Mouse (Mus musculus) kidney, postnatal 36 days (tissue): Measurements from ENCODE around the gene C030005K15Rik.
A peak's percentile ranks its signal among the peaks of the same experiment; 100 is the strongest.
"Not testable (repeated sequence)": the region's sequence is repeated elsewhere in the genome, so short reads cannot be mapped to it uniquely, and the experiment has no call there.

ENCODE experiments used
- DNase-seq, 2 experiments: peaks; one replicate each; pipeline ENCODE4 v3.0.0; 2021 to 2022; ENCODE audit warnings: mixed read lengths in 2 of 2

The C030005K15Rik gene

DNA sequence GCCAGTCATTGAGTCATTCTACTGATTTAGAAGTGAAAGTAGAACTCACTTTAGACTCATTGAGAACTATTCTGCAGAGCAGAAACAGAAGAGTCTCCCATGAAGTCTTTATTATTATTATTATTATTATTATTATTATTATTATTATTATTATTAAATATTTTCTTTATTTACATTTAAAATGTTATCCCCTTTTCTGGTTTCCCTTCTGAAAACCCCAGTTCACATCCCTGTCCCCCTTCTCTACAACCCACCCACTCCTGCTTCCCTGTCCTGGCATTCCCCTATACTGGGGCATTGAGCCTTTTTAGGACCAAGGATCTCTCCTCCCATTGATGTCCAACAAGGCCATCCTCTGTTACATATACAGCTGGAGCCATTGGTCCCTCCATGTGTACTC is at the start of gene C030005K15Rik:
TSS of gene C030005K15Rik (minus strand) at position 101 of the 400 bp plus-strand sequence.
- not testable (repeated sequence) for DNase-seq

DNA sequence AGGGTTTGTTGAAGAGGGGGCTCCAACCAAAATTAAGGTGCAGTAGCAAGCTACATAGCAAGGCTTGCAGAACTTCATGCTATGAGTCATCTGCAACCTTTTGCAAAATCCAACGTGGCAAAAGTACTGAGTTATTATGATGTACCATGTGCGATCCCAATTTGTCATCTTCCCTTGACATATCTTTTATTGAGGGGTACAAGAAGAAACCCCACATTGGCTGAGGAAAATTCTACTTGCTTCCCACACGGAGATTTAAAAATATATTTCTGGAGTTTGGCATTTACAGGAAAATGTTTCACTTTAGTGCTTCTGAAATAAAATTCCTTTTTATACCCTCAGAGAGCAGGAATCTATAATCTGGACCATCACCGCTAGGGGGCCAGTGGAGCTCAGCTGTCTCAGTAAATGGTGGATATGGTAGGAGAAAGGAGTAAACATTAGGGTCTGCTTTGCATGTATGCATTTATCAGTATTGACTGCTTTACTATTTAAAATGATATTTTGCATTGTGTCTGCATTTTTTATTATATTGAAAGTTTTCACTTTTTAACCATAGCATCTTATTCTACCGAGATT is 41.7 kb upstream of the C030005K15Rik start:
- DNase-seq: peak in 1 of 2 experiments; percentile 5

DNA sequence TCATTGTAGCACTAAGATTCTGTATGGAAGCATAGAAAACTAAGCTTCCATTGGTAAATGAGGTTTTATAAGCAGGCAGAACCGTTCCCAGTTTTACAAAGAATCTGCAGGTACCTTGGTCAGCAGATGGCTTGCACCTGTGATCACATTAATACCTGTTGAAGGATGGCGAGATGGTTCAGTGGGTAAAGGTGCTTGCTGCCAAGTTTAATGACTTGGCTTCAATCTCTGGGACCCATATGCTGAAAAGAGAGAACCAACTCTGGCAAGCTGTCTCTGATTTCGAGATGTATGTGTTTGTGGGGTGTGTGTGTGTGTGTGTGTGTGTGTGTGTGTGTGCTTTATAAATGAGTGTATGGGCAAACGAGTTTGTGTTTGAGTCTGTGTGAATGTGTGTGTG is 27.3 kb upstream of the C030005K15Rik start:
- DNase-seq: no peak

DNA sequence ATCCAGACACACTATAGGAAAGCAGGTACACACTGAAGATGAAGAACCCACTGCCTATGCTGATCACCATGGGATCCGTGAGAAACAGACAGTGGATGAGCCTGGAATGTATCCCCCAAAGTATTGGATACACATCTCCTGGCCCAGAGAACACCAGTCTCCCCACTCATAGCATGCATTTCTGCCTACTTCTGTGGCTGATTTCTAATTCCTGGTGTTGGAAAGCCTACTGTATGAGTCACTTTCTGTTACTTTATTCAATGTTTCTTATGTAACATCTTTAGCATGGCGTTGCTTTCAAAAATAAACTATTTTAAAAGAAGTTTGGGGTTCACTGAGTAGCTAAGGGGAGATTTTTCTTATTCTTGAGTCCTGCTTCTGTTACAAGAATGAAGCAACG is 20.7 kb upstream of the C030005K15Rik start:
- no peak for DNase-seq

DNA sequence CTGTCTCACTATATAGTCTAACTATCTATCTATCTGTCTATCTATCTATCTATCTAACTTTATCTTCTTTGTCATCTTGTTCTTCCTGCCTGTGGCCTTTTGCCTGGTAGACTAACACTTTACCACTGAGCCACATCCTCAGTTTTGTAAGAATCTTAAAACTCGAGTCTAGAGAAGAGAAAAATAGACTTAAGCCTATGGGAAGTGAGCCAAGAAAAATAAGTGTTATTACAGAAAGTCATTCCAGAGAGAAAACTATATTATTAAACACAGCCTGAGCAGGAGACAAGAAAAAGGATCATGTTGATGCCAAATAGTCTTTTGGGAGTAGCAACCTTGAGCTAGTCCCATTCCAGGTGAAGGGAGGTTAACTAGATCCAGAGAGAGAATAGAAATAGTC is 626 bp downstream of the C030005K15Rik start:
- no peak for DNase-seq

DNA sequence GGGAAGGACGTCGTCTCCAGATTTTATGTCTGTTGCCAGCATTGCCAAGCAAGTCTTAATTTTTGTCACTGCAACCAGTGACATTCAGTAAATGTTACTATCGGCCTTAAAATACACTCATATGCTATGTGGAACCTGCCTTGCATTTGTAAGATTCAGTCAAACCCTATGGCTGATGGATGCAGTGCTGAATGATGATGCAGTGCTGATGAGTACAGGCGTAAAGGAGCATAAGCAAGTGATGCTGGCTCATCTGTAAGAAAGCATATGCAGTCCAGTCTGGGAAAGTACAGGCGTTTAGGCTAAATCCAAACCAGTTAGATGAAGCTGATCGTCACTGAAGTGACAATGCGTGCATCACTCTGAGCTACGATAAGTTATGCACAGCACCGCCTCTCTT is 3.8 kb downstream of the C030005K15Rik start:
- DNase-seq: no peak

DNA sequence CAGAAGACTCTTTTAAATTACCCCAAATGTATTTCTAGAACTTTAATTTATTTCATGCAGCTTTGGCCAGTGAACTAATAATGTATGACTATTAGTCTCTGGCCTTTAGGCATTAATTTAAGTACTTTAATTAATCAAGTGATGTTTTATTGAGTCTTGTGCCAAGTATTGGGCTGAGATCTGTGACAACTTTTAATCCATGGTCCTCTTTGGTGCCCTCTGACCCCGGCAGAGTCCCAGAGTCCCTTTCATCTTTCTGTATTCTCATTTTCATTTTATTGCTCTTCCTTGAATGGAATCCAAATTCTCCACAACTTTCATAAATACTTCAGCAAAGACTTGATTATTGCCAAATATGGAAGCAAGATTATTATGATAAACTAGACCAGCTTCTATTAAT is 5.9 kb downstream of the C030005K15Rik start:
- DNase-seq: peak; percentile 20 to 22

DNA sequence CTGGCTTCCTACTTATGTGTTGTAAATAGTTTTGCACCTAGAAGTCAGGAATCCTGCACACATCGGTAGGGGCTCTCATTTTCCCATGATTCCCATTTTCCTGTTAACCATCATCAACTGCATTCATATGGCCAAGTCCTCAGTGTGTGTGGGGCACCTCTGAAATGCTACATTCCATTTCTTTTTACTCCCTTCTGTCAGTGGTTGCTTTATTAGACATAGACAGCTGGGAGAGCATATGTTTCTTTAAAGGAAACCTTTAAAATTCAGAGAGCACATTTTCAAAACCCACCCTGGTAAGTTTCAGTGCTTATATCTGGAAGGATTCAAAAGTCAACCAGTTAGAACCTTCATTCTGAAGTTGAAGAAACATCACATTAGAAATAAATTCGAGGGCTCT is 8.5 kb downstream of the C030005K15Rik start:
- DNase-seq: no peak

DNA sequence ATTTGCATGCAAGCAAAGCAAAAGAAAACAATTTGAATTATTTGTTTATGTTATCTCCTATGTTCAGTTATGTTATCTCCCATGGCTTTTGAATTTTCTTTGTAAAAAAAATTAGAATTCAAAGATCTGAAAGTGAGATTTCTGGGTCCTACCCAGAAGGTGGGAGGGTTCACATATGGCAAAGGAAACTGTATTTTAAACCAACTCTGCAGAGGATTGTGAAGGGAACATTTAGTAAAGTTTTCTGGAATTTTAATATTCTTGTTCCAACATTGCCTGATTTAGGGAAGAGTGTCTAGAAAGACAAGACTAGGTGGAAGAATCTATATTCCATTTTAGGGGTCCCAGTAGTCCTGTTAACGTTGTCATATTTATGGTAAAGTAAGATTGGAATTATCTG is 9.3 kb downstream of the C030005K15Rik start:
- no peak for DNase-seq

DNA sequence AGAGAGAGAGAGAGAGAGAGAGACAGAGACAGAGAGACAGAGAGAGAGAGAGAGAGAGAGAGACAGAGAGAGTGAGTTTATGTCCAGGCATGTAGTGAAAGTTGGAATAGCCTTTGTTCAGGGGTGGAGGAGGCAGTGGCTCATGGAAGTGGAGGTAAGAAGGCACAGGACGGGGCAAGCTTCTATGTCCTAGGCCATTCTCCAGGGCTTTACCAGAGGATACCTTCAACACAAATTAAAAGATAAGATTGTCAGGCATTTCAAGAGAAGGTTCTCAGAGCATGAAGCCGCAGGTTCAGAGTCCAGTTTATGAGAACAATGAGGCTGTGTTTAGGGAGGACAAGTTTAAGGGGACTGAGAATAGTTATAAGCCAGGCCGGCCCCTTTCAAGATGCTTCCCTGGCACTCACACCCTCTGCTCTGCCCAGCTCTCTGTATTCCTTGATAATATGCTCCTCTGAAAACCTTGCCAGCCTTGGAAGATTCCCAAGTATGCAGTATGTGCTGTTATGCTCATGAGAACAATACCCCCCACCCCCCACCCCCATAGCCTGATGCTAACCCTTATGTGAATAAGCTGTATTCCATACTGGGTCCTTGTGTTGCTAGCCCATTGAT is 11.2 kb downstream of the C030005K15Rik start:
- DNase-seq: no peak

DNA sequence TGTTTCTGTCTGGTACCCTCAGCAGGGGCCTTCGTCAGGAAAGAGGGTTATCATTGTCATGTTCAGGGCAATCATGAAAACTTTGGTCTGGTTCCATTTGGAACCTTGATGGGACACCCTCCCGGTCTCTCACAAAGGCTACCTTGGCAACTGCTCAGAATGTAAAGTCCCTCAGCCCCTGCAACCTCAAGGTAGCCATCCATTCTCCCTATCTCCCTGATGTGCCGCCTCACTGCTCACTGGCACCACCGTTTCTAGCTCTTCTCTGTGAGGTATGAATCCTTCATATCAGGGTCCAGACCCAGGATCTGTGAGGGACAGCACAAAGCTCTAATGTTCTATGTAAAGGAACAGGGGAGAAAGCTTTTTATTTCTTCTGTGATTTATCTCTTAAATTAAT is 12.0 kb downstream of the C030005K15Rik start:
- DNase-seq: no peak

DNA sequence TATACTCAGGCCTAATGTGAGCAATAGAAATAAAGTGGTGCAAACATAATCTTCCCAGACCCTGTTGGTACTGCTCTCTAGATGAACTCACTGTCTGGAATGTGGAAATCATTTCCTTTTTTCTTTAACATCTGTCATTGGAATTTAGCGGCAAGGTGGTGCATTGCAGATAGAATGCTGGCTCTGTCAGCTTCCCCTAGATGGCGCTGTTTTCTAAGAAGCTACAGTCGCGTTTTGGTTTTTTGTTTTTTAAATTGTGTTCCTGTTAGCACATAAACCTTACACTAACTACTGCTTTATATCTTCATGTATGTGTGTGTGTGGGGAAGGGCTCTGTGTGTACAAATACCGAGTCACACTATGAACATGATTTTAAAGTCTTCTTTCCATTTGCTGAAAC is 13.9 kb downstream of the C030005K15Rik start:
- peak; percentile 8 to 50 for DNase-seq

DNA sequence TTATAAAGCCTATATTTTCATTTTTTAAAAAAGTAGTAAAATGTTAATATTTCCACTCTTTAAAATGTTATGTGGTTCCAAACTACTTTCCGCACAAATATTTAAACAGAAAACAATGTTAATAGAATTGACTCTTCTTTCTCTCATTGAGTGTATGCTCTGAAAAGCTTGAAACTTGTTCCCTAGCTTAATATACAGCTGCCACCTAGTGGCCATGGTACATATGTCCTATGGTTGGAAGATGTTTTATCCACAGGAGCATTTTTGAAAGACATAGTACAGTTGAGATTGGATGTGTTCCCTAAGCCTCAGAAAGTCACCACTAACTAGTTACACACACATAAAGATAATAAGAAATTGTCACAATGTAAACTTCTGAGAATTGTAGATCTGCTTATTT is 22.0 kb downstream of the C030005K15Rik start:
- peak; percentile 33 to 71 for DNase-seq

DNA sequence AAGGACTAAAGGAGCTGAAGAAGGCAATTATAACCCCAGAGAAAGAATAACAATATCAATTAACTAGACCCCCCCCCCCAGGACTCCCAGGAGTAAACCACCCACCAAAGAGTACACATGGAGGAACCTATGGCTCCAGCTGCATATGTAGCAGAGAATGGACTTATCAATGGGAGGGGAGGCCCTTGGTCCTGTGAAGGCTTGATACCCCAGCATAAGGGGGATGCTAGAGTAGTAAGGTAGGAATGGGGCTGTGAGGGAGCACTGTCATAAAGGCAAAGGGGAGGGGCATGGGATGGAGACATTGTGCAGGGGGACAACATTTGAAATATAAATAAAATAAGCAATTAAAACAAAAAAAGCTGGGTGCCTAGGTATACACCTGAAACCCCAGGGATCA is 24.2 kb downstream of the C030005K15Rik start:
- DNase-seq: no peak

DNA sequence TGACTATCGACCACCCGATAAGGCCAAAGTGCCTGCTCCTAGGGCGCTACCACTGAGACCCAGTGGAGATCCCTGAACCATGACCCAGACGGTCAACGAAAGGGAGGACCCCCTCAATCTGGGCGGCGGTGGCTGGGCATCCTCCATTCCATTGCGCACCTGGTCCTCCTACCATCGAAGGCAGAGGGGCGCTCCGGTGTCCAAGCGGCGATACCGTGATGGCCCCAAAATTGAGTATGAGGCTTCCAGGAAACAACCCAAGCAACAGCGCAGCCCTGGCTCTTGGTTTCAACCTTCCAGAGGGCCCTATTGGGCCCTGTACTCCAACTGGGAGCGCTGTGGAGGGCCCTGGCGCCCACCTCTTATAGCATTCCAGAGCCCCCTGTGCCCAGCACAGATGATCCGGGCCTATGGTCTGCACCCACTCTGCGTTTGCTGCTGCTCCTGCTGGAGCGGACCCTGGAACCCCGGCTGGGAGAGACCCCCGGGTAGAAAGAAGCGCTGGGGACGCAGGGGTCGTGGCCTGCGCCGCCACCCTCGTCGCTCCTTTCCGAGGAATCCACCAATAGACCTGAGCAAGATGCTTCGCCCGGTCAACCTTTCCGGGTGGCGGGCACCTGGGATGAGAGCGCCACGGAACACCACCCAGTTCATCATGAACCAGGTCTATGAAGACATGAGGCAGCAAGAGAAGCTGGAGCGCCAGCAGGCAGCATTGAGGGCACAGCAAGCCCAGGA is 33.0 kb downstream of the C030005K15Rik start:
- DNase-seq: no peak

DNA sequence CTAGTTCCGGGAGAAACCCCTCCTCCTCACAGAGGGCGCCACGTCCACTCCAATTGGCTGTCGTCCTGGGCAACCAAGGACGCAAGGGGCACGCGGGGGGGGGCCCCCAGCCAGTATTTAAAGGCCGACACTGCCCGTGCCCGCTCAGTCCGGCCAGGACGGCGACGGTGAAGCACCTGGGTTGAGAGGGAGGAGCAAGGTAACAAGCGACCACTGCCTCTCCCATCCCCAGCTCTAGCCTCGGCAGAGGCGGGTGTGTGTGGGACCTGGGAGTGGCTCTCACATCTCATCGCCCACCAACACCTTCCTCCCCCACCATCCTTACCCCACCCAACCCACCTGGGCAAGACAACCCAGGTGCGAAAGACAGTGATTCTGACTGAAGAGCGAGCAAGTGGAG is 33.6 kb downstream of the C030005K15Rik start, which contains the start of gene Ccer1:
TSS of gene Ccer1 (plus strand) at position 147 of the 400 bp plus-strand sequence.
- DNase-seq: no peak

DNA sequence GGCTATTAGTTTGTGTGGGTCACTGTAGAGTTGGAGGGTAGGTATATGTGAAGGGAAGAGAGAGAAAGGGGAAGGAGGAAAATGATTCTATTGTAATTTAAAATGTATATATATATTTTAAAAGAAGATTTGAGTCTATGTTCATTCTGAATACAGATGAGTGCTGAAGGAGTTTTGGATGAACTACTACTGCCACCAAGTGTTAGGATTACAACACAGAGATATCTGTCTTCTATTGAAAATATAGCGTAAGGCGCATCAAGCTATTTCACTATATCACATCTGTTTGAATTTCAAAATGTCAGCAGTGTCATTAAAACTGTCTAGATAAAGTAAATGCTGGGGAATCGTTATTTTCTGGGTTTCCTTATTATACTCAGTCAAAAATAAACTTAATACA is 37.1 kb downstream of the C030005K15Rik start:
- DNase-seq: no peak

DNA sequence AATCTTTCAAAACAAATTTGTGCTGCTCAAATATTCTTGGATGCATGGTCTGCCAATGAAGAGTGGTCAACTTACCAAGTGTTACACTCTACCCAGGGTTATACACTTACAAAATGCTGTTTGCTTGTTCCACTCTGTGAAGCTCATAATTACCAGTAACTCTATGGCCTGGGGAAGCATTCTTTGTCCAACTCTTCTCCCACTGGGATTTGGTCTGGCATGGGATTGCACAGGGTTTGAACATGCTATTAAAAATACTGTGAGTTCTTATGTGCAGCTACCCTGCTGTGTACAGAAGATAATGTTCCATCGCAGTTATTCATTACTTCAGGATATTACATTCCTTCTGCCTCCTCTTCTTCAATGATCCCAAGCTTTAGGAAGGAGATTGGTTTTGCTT is 39.4 kb downstream of the C030005K15Rik start:
- DNase-seq: no peak

DNA sequence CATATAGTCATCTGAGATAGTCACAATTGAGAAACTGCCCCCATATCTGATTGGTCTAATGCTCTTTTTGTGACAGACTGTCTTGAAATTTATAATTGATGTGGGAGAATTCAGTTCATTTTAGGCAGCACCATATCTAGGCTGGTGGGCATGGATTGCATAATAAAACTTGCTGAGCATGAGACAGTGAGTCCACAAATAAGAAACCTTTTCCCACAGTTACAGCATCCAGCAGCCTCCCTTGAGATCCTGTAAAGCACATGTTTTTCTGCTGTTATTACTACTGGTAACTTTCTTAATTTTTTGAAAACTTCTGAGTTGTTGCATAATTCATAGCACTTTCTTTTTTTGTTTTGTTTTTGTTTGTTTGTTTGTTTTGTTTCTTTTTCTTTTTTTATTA is 43.6 kb downstream of the C030005K15Rik start:
- DNase-seq: no peak
